Mouse (Mus musculus): ENCODE data around the gene Sema6d.

DNA sequence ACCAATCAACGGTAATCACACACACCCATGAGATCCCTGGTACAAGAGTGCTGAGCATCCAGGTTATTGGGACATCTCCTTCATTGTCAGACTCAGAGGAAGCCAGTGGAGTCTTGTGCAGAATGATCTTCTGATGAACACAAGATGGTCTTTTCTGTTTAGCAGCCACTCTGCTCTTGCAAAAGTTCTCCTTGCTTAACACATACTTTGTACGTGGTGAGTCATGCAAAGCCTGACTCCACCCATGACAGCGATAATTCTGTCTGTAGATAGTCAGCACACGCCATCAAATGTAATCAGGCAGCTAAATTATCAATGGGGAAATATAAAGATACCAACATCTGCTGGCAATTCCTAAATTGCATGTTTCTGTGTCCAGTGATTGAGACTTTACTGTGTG lies 307.0 kb downstream of the Sema6d start:
- TF ChIP-seq POLR2A (IDR thresholded peaks at IDR 0.05; ENCODE audit: low read depth, low read length) (no peak), CTCF (conservative IDR thresholded peaks at IDR 0.05; ENCODE audit: insufficient read depth, insufficient read length, low read depth, low read length) (no peak)
